Mouse (Mus musculus) G1E (cell line): ENCODE measurements around the gene Prdx3. TPM values are rescaled to one million over a fixed set of nuclear protein-coding genes. Genes with fewer than 3 reads are reported as not detected.

ENCODE experiments used
- ATAC-seq: 2 replicates; pipeline ENCODE4 v1.8.0; 2016; ENCODE audit warnings: mild to moderate bottlenecking; ENCODE audit not compliant: insufficient number of reproducible peaks, poor library complexity, low FRiP score, severe bottlenecking; ENCODE audit errors: extremely low read depth
- DNase-seq: peaks from one replicate; pipeline ENCODE4 v3.0.0; 2012; ENCODE audit warnings: low spot score
- H3K27me3 ChIP-seq: 2 replicates; pipeline ENCODE4 v1.6.1; 2012; ENCODE audit warnings: mild to moderate bottlenecking, low read length, inconsistent platforms; ENCODE audit not compliant: insufficient read depth
- H3K36me3 ChIP-seq: replicated peaks from 2 replicates; pipeline ENCODE3; 2012; ENCODE audit warnings: mild to moderate bottlenecking, inconsistent platforms
- H3K4me1 ChIP-seq: 2 replicates; pipeline ENCODE4 v1.6.1; 2012; ENCODE audit warnings: low read depth, low read length, inconsistent platforms, mixed read lengths; ENCODE audit not compliant: insufficient read depth
- H3K4me3 ChIP-seq: 2 replicates; pipeline ENCODE4 v1.5.1; 2012; ENCODE audit warnings: low read depth, mild to moderate bottlenecking, inconsistent platforms, low read length, moderate library complexity, mixed read lengths
- H3K9me3 ChIP-seq: replicated peaks from 2 replicates; pipeline ENCODE4 v1.6.1; 2012; ENCODE audit warnings: inconsistent platforms
- CTCF ChIP-seq: IDR thresholded peaks from 2 replicates; pipeline ENCODE4 v1.5.1; 2012; ENCODE audit warnings: low read depth, low read length, inconsistent platforms, mixed read lengths
- GATA1 ChIP-seq: IDR thresholded peaks from 2 replicates; pipeline ENCODE4 v1.6.1; 2012; ENCODE audit warnings: borderline replicate concordance, low read length, inconsistent platforms, mixed read lengths
- GATA2 ChIP-seq: IDR thresholded peaks from 2 replicates; pipeline ENCODE4 v1.6.1; 2012; ENCODE audit warnings: low read depth, low read length, inconsistent platforms, borderline replicate concordance
- POLR2AphosphoS5 ChIP-seq: IDR thresholded peaks from 2 replicates; pipeline ENCODE4 v1.6.1; 2012; ENCODE audit warnings: low read depth, low read length, inconsistent platforms; ENCODE audit not compliant: insufficient replicate concordance
- TAL1 ChIP-seq: conservative IDR thresholded peaks from 2 replicates; pipeline ENCODE4 v1.6.1; 2012; ENCODE audit warnings: low read depth, low read length, inconsistent platforms, mixed read lengths
- polyA plus RNA-seq: library from polyadenylated mRNA; stranded (reverse); fragments of >175 nt; gene quantifications from 2 replicates; pipeline ENCODE4 v1.2.3, GENCODE M21; 2012
- total RNA-seq, 2 experiments: library from RNA; stranded (forward) in 1 of 2; stranded (reverse) in 1 of 2; fragments of 200-1000 nt in 1 of 2; fragments of >200 nt in 1 of 2; fragmentation: Nextera tagmentation in 1 of 2; gene quantifications; 2 replicates each; pipeline ENCODE4 v1.2.3; 2014 to 2017

The Prdx3 gene
- total and polyA plus RNA-seq, 3 experiments: 17.9 to 512 (median 426) TPM

DNA sequence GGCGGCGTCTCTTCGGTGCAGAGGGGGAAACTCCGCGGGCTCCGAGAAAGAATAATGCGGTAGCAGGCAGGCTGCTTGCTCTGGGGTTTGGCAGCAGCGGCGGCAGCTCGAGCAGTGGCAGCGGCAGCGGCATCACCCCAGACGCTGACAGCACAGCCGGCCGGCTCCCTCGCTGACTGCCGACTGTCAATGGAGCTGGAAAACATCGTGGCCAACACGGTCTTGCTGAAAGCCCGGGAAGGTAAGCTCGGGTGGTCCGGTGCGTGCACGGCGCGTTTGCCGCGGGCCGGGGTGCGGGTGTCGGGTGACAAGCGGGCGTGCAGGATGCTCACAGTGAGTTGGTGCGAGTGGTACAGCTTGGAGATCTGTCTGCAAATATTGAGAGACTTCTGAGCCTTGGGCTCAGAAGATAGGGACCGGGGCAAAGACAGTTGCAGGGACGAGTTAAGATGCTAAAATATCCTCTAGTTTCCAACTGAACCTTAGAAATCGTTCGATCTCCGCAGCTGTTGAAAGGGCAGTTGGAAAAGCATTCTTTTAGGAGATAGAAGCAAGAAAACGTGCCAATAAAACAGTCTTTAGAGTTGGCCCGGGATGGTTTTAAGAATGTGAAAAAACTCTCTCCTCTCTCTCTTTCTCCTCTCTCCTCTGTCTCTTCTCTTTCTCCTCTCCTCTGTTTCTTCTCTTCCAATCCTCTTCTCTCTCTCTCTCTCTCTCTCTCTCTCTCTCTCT lies 16.2 kb upstream of the Prdx3 start:
- DNase-seq: no peak
- ATAC-seq: no peak
- TF ChIP-seq POLR2AphosphoS5: no peak
- TF ChIP-seq TAL1: no peak
- no peak for TF ChIP-seq GATA2
- no peak for TF ChIP-seq CTCF
- Histone ChIP-seq H3K36me3 (no peaks in the 10 kb centered on the region), H3K4me1 (peaks cover 32% of the 10 kb centered on the region), H3K4me3 (peak overlapping the region; percentile 90), H3K27me3 (no peaks in the 10 kb centered on the region), H3K9me3 (no peaks in the 10 kb centered on the region)

DNA sequence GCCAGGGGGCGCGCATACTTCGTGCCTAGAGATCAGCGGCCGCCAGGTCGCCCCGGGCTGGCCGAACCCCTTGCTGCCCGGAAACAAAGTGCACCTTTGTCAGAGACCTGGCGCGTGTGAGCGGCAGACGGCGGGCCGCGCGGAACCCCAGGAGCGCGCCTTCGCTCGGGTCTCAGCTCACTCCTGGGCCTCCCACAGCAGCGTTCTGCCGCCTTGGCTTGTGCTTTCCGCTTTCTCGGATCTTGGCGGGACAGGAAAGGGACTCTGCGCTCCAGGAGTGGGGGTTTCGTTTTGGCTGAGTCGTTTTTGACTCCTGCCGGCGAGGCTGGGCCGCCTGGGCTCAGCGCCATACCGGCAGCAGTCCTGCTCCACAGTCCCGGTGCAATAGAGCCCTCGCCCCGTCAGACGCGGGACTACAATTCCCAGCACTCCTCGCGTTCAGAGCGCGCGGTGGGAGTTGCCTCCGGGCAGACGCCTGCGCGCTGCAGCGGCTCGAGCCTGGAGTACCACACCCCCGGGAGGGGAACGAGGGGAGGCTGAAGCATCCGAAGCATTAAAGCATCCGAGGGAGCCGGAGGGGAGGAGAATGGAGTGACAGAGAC lies 15.5 kb upstream of the Prdx3 start, which contains the start of gene Grk5:
TSS of gene Grk5 (plus strand) at position 36 of the 602 bp plus-strand sequence.
- Histone ChIP-seq H3K36me3 (no peaks in the 10 kb centered on the region), H3K9me3 (no peaks in the 10 kb centered on the region), H3K27me3 (no peaks in the 10 kb centered on the region), H3K4me1 (peaks cover 30% of the 10 kb centered on the region), H3K4me3 (peak within 1 kb of the TSS; percentile 90)
- peak; percentile 95 for DNase-seq
- ATAC-seq: peak; percentile 82
- TF ChIP-seq TAL1: no peak
- TF ChIP-seq CTCF: no peak
- no peak for TF ChIP-seq POLR2AphosphoS5
- TF ChIP-seq GATA1: no peak
- TF ChIP-seq GATA2: no peak

DNA sequence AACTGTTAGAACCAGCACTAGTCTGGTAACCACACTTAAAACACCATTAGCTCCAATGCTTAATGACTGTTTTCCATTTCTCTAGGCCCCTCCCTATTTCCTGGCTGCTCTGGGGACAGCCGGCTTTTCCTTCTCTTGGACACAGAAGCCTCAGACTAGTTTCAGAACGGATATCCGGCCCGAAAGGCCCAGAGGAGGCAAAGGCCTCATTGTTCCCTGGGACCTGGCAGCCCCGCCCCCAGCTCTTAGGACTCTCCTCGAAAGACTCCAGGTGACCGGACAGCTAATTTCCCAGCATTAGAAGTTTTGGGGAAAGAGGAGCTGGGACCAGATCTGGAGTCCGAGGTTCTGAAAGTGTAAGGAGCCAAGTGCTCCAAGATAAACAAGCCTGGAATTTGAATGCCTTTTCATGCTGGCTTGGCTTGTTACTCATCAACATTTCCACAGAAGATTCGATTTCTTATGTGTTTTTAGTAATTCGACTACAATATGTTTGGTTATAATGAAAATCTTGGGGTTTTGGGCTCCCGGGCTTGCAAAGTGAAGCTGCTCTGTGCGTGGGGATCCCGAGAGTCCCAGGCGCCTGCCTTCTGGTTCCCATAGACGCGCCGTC lies 14.9 kb upstream of the Prdx3 start:
- peak; percentile 46 for DNase-seq
- Histone ChIP-seq H3K36me3 (no peaks in the 10 kb centered on the region), H3K9me3 (no peaks in the 10 kb centered on the region), H3K27me3 (no peaks in the 10 kb centered on the region), H3K4me1 (peaks cover 30% of the 10 kb centered on the region), H3K4me3 (peak overlapping the region; percentile 90)
- ATAC-seq: peak; percentile 57
- peak; percentile 58 for TF ChIP-seq CTCF
- no peak for TF ChIP-seq GATA1
- TF ChIP-seq POLR2AphosphoS5: no peak

DNA sequence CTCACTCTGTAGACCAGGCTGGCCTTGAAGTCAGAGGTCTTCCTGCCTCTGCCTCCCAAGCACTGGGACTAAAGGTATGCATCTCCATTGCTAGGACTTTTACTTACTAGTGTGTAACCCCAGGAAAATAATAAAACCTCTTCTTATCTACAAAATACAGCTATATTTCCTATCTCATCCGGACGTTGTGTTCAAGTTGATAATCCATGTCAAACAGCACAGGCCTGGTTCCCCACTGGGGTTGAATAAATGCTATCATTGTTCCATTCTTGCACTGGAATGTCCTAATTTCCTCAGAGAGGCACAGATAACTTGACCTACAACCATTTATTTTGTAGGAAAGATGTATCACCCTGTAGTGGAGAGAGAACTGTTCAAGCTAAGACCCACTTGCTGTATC lies 13.3 kb upstream of the Prdx3 start:
- H3K4me3 ChIP-seq: no peak overlapping the region
- peaks cover 32% of the 10 kb centered on the region for H3K4me1 ChIP-seq
- no peak for DNase-seq
- ATAC-seq: peak; percentile 10; the same call in 1 of the 2 replicates
- H3K9me3 ChIP-seq: no peaks in the 10 kb centered on the region
- no peaks in the 10 kb centered on the region for H3K27me3 ChIP-seq
- TF ChIP-seq POLR2AphosphoS5 (no peak), TAL1 (peak; percentile 54), GATA1 (no peak)
- H3K36me3 ChIP-seq: no peaks in the 10 kb centered on the region

DNA sequence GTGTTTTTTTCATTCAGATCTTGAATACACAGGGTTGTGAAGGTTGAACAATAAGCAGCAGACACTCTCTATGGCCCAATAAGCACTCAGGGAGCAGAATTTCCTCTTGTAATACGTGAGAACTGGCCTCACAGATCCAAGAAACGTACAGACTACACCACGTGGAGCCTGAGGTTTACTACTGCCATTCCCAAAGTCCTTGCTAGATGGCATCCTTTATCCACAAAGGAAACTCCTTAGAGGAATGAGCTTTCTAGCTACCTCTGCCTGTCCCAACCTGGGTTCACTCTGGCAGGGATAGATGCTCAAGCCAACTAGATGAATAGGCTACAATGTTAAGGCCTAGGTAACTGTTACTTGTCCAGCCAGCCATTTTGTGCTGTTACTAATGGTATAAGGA lies 8.8 kb upstream of the Prdx3 start:
- TF ChIP-seq TAL1 (no peak), CTCF (no peak), POLR2AphosphoS5 (no peak), GATA1 (no peak), GATA2 (no peak)
- Histone ChIP-seq H3K4me3 (no peak overlapping the region), H3K4me1 (peaks cover 9% of the 10 kb centered on the region), H3K36me3 (no peaks in the 10 kb centered on the region), H3K9me3 (no peaks in the 10 kb centered on the region), H3K27me3 (no peaks in the 10 kb centered on the region)
- ATAC-seq (peak; percentile 29), DNase-seq (no peak)

DNA sequence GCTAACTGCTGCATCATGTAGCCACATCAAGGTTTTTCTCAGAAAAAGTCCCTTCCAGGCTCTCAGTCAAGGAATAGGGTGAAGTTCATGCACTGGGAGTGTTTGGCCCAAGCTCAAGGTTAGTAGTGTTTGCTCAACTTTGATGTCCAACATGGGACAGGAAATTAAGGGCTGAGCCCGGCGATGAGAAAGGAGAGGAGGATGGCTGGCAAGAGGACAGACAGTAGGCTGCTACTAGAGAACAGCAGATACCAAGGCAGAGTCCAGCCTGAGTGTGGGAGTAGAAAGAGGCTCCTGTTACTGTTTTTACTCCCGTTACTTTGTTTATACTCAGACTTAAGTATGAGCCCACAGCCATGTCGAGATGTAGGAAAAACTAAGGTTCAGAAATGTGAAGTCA lies 855 bp downstream of the Prdx3 start:
- TF ChIP-seq TAL1 (no peak), GATA2 (no peak), POLR2AphosphoS5 (no peak), GATA1 (no peak), CTCF (no peak)
- H3K4me3 ChIP-seq: peak overlapping the region; percentile 92
- H3K9me3 ChIP-seq: no peaks in the 10 kb centered on the region
- DNase-seq: peak; percentile 8
- peaks cover 39% of the 10 kb centered on the region for H3K4me1 ChIP-seq
- no peaks in the 10 kb centered on the region for H3K27me3 ChIP-seq
- no peak for ATAC-seq
- H3K36me3 ChIP-seq: peaks cover 34% of the 10 kb centered on the region

DNA sequence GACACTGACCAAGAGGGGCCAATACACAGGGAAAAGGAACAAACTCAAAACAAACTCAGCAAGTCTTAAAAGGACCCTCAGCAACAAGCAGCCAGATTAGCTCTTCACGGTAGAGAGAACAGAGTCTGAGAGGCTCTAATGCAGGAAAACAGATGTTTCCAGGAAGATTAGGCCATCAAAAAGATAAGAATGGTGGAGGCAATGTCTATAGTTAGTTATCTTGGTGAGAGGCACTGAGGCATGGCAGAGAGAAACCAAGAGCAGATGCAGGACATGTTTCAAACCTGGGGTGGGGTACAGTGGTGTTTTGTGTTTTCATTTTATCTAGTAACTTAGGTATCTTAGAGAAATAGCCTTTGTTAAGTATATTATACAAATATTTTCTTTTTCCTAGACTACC lies 2.1 kb downstream of the Prdx3 start:
- Histone ChIP-seq H3K27me3 (no peaks in the 10 kb centered on the region), H3K9me3 (no peaks in the 10 kb centered on the region), H3K36me3 (peaks cover 44% of the 10 kb centered on the region), H3K4me1 (peaks cover 45% of the 10 kb centered on the region), H3K4me3 (peak overlapping the region; percentile 31; the same call in 1 of the 2 replicates)
- TF ChIP-seq GATA2: no peak
- no peak for TF ChIP-seq GATA1
- TF ChIP-seq TAL1: peak; percentile 93
- TF ChIP-seq CTCF: no peak
- TF ChIP-seq POLR2AphosphoS5: no peak
- ATAC-seq (peak; percentile 81), DNase-seq (peak; percentile 47)
